Mouse (Mus musculus) adrenal gland, adult 2 months (tissue): ENCODE data around the gene Syvn1. TPM values are rescaled to one million over a fixed set of nuclear protein-coding genes. Genes with fewer than 3 reads are reported as not detected.
A peak's percentile ranks its signal among the peaks of the same experiment; 100 is the strongest.

ENCODE experiments used
- DNase-seq: peaks from one replicate; pipeline ENCODE4 v3.0.0; 2021
- long read RNA-seq: library from polyadenylated mRNA; stranded (forward); transcript quantifications from one replicate; pipeline ENCODE4 v2.0.0, GENCODE M21; 2021
- polyA plus RNA-seq: library from polyadenylated mRNA; depleted of rRNA; stranded (reverse); fragments of >200 nt; gene quantifications from 2 replicates; pipeline ENCODE4 v1.2.3, GENCODE M21; 2012; rRNA removed
- total RNA-seq, 2 experiments: library from RNA; stranded (reverse); gene quantifications; 2 replicates each; pipeline ENCODE4 v1.2.3; 2021

Gene Syvn1
- total RNA-seq (10 to 100 TPM; 54.1 to 71.3 TPM), polyA plus RNA-seq (87.3 and 114 TPM in 2 replicates)
- long read RNA-seq, transcript Syvn1-204 (16 exons, 3,464 nt): major isoform, 5 of 24 reads
- long read RNA-seq, partial matches to known transcripts: 17 of 24 reads
- long read RNA-seq, other reads (novel, unspliced or antisense): 2 of 24 reads

- peak; percentile 95 for DNase-seq
These were observed at the start of gene Syvn1 for GRCm38 (mm10) chr19:6046294-6047153. Gene Syvn1, plus strand, starts transcription at chr19:6046576.

GRCm38 (mm10) chr19:5998180-5998579 is 48.2 kb upstream of the Syvn1 start:
- no peak for DNase-seq

- no peak for DNase-seq
These were observed 46.4 kb upstream of the Syvn1 start for GRCm38 (mm10) chr19:5999969-6000368.

GRCm38 (mm10) chr19:6005541-6005940 is 40.8 kb upstream of the Syvn1 start:
- DNase-seq: peak; percentile 25

- no peak for DNase-seq
These were observed 39.4 kb upstream of the Syvn1 start for GRCm38 (mm10) chr19:6007013-6007412.

- DNase-seq: no peak
These were observed 37.2 kb upstream of the Syvn1 start for GRCm38 (mm10) chr19:6009137-6009536.

GRCm38 (mm10) chr19:6013691-6014090 is 32.7 kb upstream of the Syvn1 start:
- no peak for DNase-seq

GRCm38 (mm10) chr19:6014991-6015510 is 31.3 kb upstream of the Syvn1 start:
- DNase-seq: peak; percentile 78

- peak; percentile 86 for DNase-seq
These were observed 30.7 kb upstream of the Syvn1 start, which contains the start of gene Capn1 for GRCm38 (mm10) chr19:6015511-6016315. Gene Capn1, minus strand, starts transcription at chr19:6015897.

- DNase-seq: no peak
These were observed 29.8 kb upstream of the Syvn1 start for GRCm38 (mm10) chr19:6016532-6016931.

- peak; percentile 86 for DNase-seq
These were observed 28.0 kb upstream of the Syvn1 start for GRCm38 (mm10) chr19:6018142-6019089.

- no peak for DNase-seq
These were observed 26.1 kb upstream of the Syvn1 start for GRCm38 (mm10) chr19:6020276-6020675.

GRCm38 (mm10) chr19:6023059-6023458 is 23.3 kb upstream of the Syvn1 start:
- no peak for DNase-seq

- peak; percentile 88 for DNase-seq
These were observed 22.4 kb upstream of the Syvn1 start for GRCm38 (mm10) chr19:6023930-6024329.

- DNase-seq: no peak
These were observed 17.4 kb upstream of the Syvn1 start for GRCm38 (mm10) chr19:6028991-6029390.

- no peak for DNase-seq
These were observed 16.9 kb upstream of the Syvn1 start for GRCm38 (mm10) chr19:6029426-6029825.

- DNase-seq: no peak
These were observed 15.7 kb upstream of the Syvn1 start for GRCm38 (mm10) chr19:6030520-6031280.

- DNase-seq: no peak
These were observed 10.3 kb upstream of the Syvn1 start for GRCm38 (mm10) chr19:6035966-6036585.

- DNase-seq: no peak
These were observed 8.7 kb upstream of the Syvn1 start for GRCm38 (mm10) chr19:6037695-6038094.

- no peak for DNase-seq
These were observed 8.1 kb upstream of the Syvn1 start for GRCm38 (mm10) chr19:6038326-6038725.
